Mouse (Mus musculus) kidney, embryonic 15.5 days (tissue): ENCODE data around the gene Stip1. TPM values are rescaled to one million over a fixed set of nuclear protein-coding genes. Genes with fewer than 3 reads are reported as not detected.
"Not testable (repeated sequence)": the region's sequence is repeated elsewhere in the genome, so short reads cannot be mapped to it uniquely, and the experiment has no call there.

Experiments
- ATAC-seq: fragments of 200-750 bp; cut with Nextera tagmentation; replicated peaks from 2 replicates; pipeline ENCODE4 v1.8.0; 2017; ENCODE audit warnings: moderate TSS enrichment; ENCODE audit not compliant: low FRiP score
- H3K27ac ChIP-seq: fragments of 300-500 bp; sonication (generic); 2 replicates; pipeline ENCODE4 v1.5.1; 2015; ENCODE audit warnings: mild to moderate bottlenecking, inconsistent platforms
- H3K27me3 ChIP-seq: fragments of 300-500 bp; sonication (generic); 2 replicates; pipeline ENCODE4 v1.6.1; 2015; ENCODE audit warnings: inconsistent platforms
- H3K36me3 ChIP-seq: fragments of 300-500 bp; sonication (generic); 2 replicates; pipeline ENCODE4 v1.6.1; 2015; ENCODE audit warnings: inconsistent platforms
- H3K4me1 ChIP-seq: fragments of 300-500 bp; sonication (generic); 2 replicates; pipeline ENCODE4 v1.6.1; 2015; ENCODE audit warnings: inconsistent platforms
- H3K4me2 ChIP-seq: fragments of 300-500 bp; sonication (generic); 2 replicates; pipeline ENCODE4 v1.6.1; 2015; ENCODE audit warnings: moderate library complexity, mild to moderate bottlenecking, inconsistent platforms
- H3K4me3 ChIP-seq: fragments of 300-500 bp; sonication (generic); replicated peaks from 2 replicates; pipeline ENCODE4 v1.5.1; 2015; ENCODE audit warnings: mild to moderate bottlenecking, inconsistent platforms
- H3K9ac ChIP-seq: fragments of 300-500 bp; sonication (generic); 2 replicates; pipeline ENCODE4 v1.6.1; 2015; ENCODE audit warnings: mild to moderate bottlenecking, inconsistent platforms
- H3K9me3 ChIP-seq: fragments of 300-500 bp; sonication (generic); replicated peaks from 2 replicates; pipeline ENCODE4 v1.6.1; 2016; ENCODE audit warnings: inconsistent platforms
- WGBS: fragments of 180-500 bp; shearing (Covaris S2); methylation state at CpG from one replicate; pipeline ENCODE4 v1.1.7; 2015; ENCODE audit warnings: mixed read lengths; 5-methylcytosine and 5-hydroxymethylcytosine counted together
- polyA plus RNA-seq: library from polyadenylated mRNA; unstranded; fragments of >200 nt; fragmentation: Nextera tagmentation; extraction: Ambion mirVana; gene quantifications from 2 replicates; pipeline ENCODE4 v1.2.1, GENCODE M21; 2015

Stip1 gene
- polyA plus RNA-seq, 1 experiment from 2014 or later = 298 TPM

GRCm38 (mm10) chr19:6999360-7000063 is 40.3 kb downstream of the Stip1 start:
- no peak for ATAC-seq
- 95% methylated on average over 19 of the region's 19 CpGs for WGBS
- no peak overlapping the region for H3K9ac ChIP-seq

GRCm38 (mm10) chr19:6997721-6998290 is 42.0 kb downstream of the Stip1 start:
- 89% methylated on average over 9 of the region's 9 CpGs for WGBS

More at GRCm38 (mm10) chr19:6999360-7000063, 40.3 kb downstream of the Stip1 start:
- H3K4me2 ChIP-seq = no peak overlapping the region
- H3K36me3 ChIP-seq = peaks cover 24% of the 10 kb centered on the region
- peaks cover 30% of the 10 kb centered on the region for H3K4me1 ChIP-seq
- no peak overlapping the region for H3K27ac ChIP-seq
- no peaks in the 10 kb centered on the region for H3K9me3 ChIP-seq
- H3K4me3 ChIP-seq = no peak overlapping the region
- H3K27me3 ChIP-seq = no peaks in the 10 kb centered on the region

GRCm38 (mm10) chr19:6996006-6996405 is 43.8 kb downstream of the Stip1 start, which contains the start of the genes Nudt22 and Trpt1:
TSS of gene Nudt22 (minus strand) at chr19:6996117.
TSS of gene Trpt1 (plus strand) at chr19:6996131.
- H3K27ac ChIP-seq = peak within 1 kb of the TSS; percentile 80
- H3K4me3 ChIP-seq = peak within 1 kb of the TSS; percentile 58
- H3K9ac ChIP-seq = peak within 1 kb of the TSS; percentile 72
- WGBS = under 1% methylated on average over 24 of the region's 24 CpGs
- H3K4me2 ChIP-seq = peak within 1 kb of the TSS; percentile 82
- no peaks in the 10 kb centered on the region for H3K9me3 ChIP-seq
- H3K27me3 ChIP-seq = no peaks in the 10 kb centered on the region
- peaks cover 24% of the 10 kb centered on the region for H3K36me3 ChIP-seq
- ATAC-seq = peak; percentile 80
- peaks cover 54% of the 10 kb centered on the region for H3K4me1 ChIP-seq

More at GRCm38 (mm10) chr19:6997721-6998290, 42.0 kb downstream of the Stip1 start:
- H3K27me3 ChIP-seq = no peaks in the 10 kb centered on the region
- H3K4me1 ChIP-seq = peaks cover 44% of the 10 kb centered on the region
- no peak overlapping the region for H3K4me2 ChIP-seq
- H3K36me3 ChIP-seq = peaks cover 24% of the 10 kb centered on the region
- no peak for ATAC-seq
- no peaks in the 10 kb centered on the region for H3K9me3 ChIP-seq
- no peak overlapping the region for H3K4me3 ChIP-seq
- no peak overlapping the region for H3K9ac ChIP-seq
- H3K27ac ChIP-seq = no peak overlapping the region

GRCm38 (mm10) chr19:6995255-6995991 is 44.3 kb downstream of the Stip1 start:
- Histone ChIP-seq H3K4me3 (peak overlapping the region; percentile 58), H3K27me3 (no peaks in the 10 kb centered on the region), H3K4me2 (peak overlapping the region; percentile 82), H3K4me1 (peaks cover 54% of the 10 kb centered on the region), H3K9ac (peak overlapping the region; percentile 72), H3K36me3 (peaks cover 23% of the 10 kb centered on the region), H3K9me3 (no peaks in the 10 kb centered on the region), H3K27ac (peak overlapping the region; percentile 68)
- 42% methylated on average over 21 of the region's 21 CpGs for WGBS
- no peak for ATAC-seq

GRCm38 (mm10) chr19:6994489-6994888 is 45.3 kb downstream of the Stip1 start:
- H3K36me3 ChIP-seq = peaks cover 14% of the 10 kb centered on the region

GRCm38 (mm10) chr19:6994002-6994401 is 45.8 kb downstream of the Stip1 start:
- H3K9ac ChIP-seq = no peak overlapping the region
- no peak for ATAC-seq
- H3K36me3 ChIP-seq = peaks cover 12% of the 10 kb centered on the region
- peak overlapping the region; percentile 82; the same call in 1 of the 2 replicates for H3K4me2 ChIP-seq
- H3K27me3 ChIP-seq = no peaks in the 10 kb centered on the region
- H3K4me3 ChIP-seq = no peak overlapping the region; the same call in 1 of the 2 replicates
- H3K9me3 ChIP-seq = no peaks in the 10 kb centered on the region
- WGBS = 87% methylated on average over 8 of the region's 8 CpGs
- H3K27ac ChIP-seq = no peak overlapping the region
- peaks cover 56% of the 10 kb centered on the region for H3K4me1 ChIP-seq

More at GRCm38 (mm10) chr19:6994489-6994888, 45.3 kb downstream of the Stip1 start:
- no peaks in the 10 kb centered on the region for H3K27me3 ChIP-seq
- H3K4me3 ChIP-seq = peak overlapping the region; percentile 58
- WGBS = 71% methylated on average over 8 of the region's 8 CpGs
- H3K4me1 ChIP-seq = peaks cover 56% of the 10 kb centered on the region
- 0 out of 2 replicates have a peak overlapping the region, but pooled peaks have one; percentile 72 for H3K9ac ChIP-seq
- ATAC-seq = no peak
- peak overlapping the region; percentile 39; the same call in 1 of the 2 replicates for H3K27ac ChIP-seq
- no peaks in the 10 kb centered on the region for H3K9me3 ChIP-seq
- H3K4me2 ChIP-seq = peak overlapping the region; percentile 82

- Histone ChIP-seq H3K4me2 (peak overlapping the region; percentile 81), H3K9me3 (no peaks in the 10 kb centered on the region), H3K36me3 (peaks cover 4% of the 10 kb centered on the region), H3K27ac (peak overlapping the region; percentile 74), H3K4me1 (peaks cover 59% of the 10 kb centered on the region), H3K9ac (peak overlapping the region; percentile 56), H3K27me3 (no peaks in the 10 kb centered on the region), H3K4me3 (peak overlapping the region; percentile 62)
- WGBS = 60% methylated on average over 14 of the region's 14 CpGs
- no peak for ATAC-seq
Measured at GRCm38 (mm10) chr19:6993011-6993770, 46.6 kb downstream of the Stip1 start.

GRCm38 (mm10) chr19:6992011-6992858 is 47.5 kb downstream of the Stip1 start, which contains the start of gene Dnajc4:
TSS of gene Dnajc4 (minus strand) at chr19:6992572.
- Histone ChIP-seq H3K36me3 (peaks cover 3% of the 10 kb centered on the region; the same call in 1 of the 2 replicates), H3K9ac (peak within 1 kb of the TSS; percentile 59), H3K4me2 (peak within 1 kb of the TSS; percentile 81), H3K4me3 (peak within 1 kb of the TSS; percentile 62), H3K9me3 (no peaks in the 10 kb centered on the region), H3K27ac (peak within 1 kb of the TSS; percentile 74), H3K27me3 (no peaks in the 10 kb centered on the region), H3K4me1 (peaks cover 59% of the 10 kb centered on the region)
- 2% methylated on average over 37 of the region's 37 CpGs for WGBS
- ATAC-seq = peak; percentile 93

GRCm38 (mm10) chr19:6991166-6991565 is 48.6 kb downstream of the Stip1 start:
- H3K36me3 ChIP-seq, H3K27ac ChIP-seq, H3K4me2 ChIP-seq, H3K27me3 ChIP-seq, H3K4me3 ChIP-seq, H3K9me3 ChIP-seq, ATAC-seq, H3K9ac ChIP-seq: not testable (repeated sequence)
- WGBS = 90% methylated on average over 6 of the region's 6 CpGs
- H3K4me1 ChIP-seq = peaks cover 56% of the 10 kb centered on the region

- Histone ChIP-seq H3K9me3 (no peaks in the 10 kb centered on the region), H3K27me3 (no peaks in the 10 kb centered on the region), H3K4me2 (no peak overlapping the region), H3K9ac (no peak overlapping the region), H3K27ac (no peak overlapping the region), H3K4me3 (no peak overlapping the region), H3K36me3 (peaks cover 3% of the 10 kb centered on the region; the same call in 1 of the 2 replicates), H3K4me1 (peaks cover 58% of the 10 kb centered on the region)
- ATAC-seq = no peak
- WGBS = 84% methylated on average over 6 of the region's 6 CpGs
Measured at GRCm38 (mm10) chr19:6990712-6991111, 49.1 kb downstream of the Stip1 start.
